Mouse (Mus musculus): ENCODE measurements around the gene Upb1. TPM values are rescaled to one million over a fixed set of nuclear protein-coding genes. Genes with fewer than 3 reads are reported as not detected.
A peak's percentile ranks its signal among the peaks of the same experiment; 100 is the strongest.
"Not testable (repeated sequence)": the region's sequence is repeated elsewhere in the genome, so short reads cannot be mapped to it uniquely, and the experiment has no call there.

Upb1 gene
- polyA plus RNA-seq, 1 experiment from 2014 or later, result 12.0 TPM

DNA sequence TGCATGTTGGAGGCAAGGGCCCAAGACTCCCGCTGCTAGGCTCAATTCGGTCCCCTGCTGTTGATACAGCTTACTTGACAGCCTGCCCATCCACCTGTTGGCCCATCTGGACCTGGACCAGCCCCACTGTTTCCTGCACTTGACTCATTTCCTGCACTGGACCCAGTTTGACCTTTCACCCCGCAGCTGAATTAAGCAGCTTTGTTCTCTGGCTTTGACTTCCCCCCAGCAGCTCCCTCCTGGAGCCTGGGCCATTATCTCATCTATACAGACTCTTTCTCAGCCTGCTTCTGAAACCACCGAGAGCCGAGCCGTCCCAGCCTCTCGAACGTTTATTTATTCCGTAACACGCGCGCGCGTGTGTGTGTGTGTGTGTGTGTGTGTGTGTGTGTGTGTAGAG is 3.9 kb upstream of the Upb1 start:
- Histone ChIP-seq H3K36me3 (no peaks in the 10 kb centered on the region), H3K4me2 (peak overlapping the region; percentile 39), H3K9ac (no peak overlapping the region), H3K27me3 (no peaks in the 10 kb centered on the region), H3K27ac (no peak overlapping the region), H3K4me3 (replicated peaks) (0 out of 2 replicates have a peak overlapping the region, but pooled peaks have one; percentile 15), H3K4me1 (replicated peaks) (peaks cover 8% of the 10 kb centered on the region; the same call in 1 of the 2 replicates), H3K9me3 (replicated peaks) (no peaks in the 10 kb centered on the region)
- WGBS (ENCODE audit: insufficient replicate concordance), result 13% methylated on average over 14 of the region's 14 CpGs
- DNase-seq (peak; percentile 15), ATAC-seq (ENCODE audit: low read depth) (peak; percentile 57; the same call in 1 of the 2 replicates)

DNA sequence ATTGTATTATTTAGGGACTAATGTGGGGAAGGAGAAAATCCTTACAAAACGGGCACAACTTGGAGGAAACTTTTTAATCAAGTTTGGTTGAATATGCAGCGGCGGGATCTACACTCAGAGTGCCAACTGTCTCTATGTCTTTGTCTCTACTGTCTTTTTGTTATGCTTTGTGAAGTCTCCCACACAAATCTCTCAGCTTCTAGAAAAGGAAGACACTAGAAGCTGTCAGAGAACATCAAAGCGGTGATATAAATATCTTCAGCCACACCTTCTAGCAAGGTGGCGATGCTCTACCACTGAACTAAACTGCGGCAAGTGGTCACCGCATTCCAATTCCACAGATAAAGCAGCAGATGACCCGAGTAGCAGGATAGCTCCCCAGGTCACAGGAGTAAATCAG is 5.0 kb downstream of the Upb1 start:
- Histone ChIP-seq H3K36me3 (no peaks in the 10 kb centered on the region), H3K4me2 (no peak overlapping the region), H3K27me3 (no peaks in the 10 kb centered on the region), H3K4me1 (replicated peaks) (peaks cover under 1% of the 10 kb centered on the region; the same call in 1 of the 2 replicates), H3K27ac (no peak overlapping the region), H3K4me3 (replicated peaks) (no peak overlapping the region), H3K9ac (no peak overlapping the region), H3K9me3 (replicated peaks) (no peaks in the 10 kb centered on the region)
- ATAC-seq (ENCODE audit: low read depth), result no peak
- DNase-seq, result no peak
- WGBS (ENCODE audit: insufficient replicate concordance), result 77% methylated on average over 8 of the region's 8 CpGs

DNA sequence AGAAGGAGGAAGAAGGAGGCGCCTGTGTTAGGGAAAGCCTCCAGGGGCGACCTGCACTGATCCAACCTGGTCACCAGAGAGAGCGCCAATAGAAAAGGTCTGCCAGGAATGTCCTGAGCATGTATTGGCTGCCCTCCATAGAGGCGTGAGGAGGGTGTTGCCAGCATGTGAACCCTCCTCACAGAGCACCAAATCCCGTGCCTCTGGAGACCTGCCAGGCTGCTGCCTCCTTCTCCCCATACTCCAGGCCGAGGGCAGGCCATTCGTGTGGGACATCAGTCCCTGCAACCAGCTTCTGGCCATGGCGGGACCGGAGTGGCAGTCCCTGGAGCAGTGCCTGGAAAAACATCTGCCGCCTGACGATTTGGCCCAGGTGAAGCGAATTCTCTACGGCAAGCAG is 5.8 kb downstream of the Upb1 start:
- no peak overlapping the region for H3K27ac ChIP-seq
- H3K9me3 ChIP-seq (replicated peaks), result no peaks in the 10 kb centered on the region
- H3K9ac ChIP-seq, result no peak overlapping the region
- peaks cover 5% of the 10 kb centered on the region; the same call in 1 of the 2 replicates for H3K4me1 ChIP-seq (replicated peaks)
- 58% methylated on average over 13 of the region's 13 CpGs for WGBS (ENCODE audit: insufficient replicate concordance)
- no peaks in the 10 kb centered on the region for H3K36me3 ChIP-seq
- peak; percentile 56 for ATAC-seq (ENCODE audit: low read depth)
- H3K4me3 ChIP-seq (replicated peaks), result 0 out of 2 replicates have a peak overlapping the region, but pooled peaks have one; percentile 17
- H3K27me3 ChIP-seq, result no peaks in the 10 kb centered on the region
- no peak overlapping the region for H3K4me2 ChIP-seq
- no peak for DNase-seq

DNA sequence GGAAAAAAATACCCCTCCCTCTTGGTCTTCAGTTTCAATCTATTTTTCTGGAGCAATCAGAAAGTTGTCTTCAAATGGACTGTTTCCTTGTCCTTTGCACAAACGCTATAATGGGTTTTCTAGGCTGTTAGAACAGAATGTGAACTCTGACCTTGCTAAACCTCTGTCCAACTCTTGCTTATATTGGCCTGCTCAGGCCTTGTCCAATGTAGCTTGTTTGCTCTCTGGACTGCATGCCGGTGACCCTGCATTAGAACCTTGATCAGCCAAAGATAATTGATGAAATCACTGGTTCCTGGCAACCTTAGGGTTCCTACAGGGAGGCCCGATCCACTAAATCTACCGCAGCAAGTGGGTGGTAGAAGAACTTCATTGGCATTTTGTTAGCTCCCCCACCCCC is 6.8 kb downstream of the Upb1 start:
- Histone ChIP-seq H3K27me3 (no peaks in the 10 kb centered on the region), H3K9me3 (replicated peaks) (no peaks in the 10 kb centered on the region), H3K36me3 (no peaks in the 10 kb centered on the region), H3K4me1 (replicated peaks) (peaks cover 7% of the 10 kb centered on the region; the same call in 1 of the 2 replicates), H3K4me2 (no peak overlapping the region), H3K4me3 (replicated peaks) (no peak overlapping the region), H3K27ac (peak overlapping the region; percentile 39; the same call in 1 of the 2 replicates), H3K9ac (no peak overlapping the region)
- DNase-seq (no peak), ATAC-seq (ENCODE audit: low read depth) (peak; percentile 40)
- WGBS (ENCODE audit: insufficient replicate concordance), result 67% methylated on average over 4 of the region's 4 CpGs

DNA sequence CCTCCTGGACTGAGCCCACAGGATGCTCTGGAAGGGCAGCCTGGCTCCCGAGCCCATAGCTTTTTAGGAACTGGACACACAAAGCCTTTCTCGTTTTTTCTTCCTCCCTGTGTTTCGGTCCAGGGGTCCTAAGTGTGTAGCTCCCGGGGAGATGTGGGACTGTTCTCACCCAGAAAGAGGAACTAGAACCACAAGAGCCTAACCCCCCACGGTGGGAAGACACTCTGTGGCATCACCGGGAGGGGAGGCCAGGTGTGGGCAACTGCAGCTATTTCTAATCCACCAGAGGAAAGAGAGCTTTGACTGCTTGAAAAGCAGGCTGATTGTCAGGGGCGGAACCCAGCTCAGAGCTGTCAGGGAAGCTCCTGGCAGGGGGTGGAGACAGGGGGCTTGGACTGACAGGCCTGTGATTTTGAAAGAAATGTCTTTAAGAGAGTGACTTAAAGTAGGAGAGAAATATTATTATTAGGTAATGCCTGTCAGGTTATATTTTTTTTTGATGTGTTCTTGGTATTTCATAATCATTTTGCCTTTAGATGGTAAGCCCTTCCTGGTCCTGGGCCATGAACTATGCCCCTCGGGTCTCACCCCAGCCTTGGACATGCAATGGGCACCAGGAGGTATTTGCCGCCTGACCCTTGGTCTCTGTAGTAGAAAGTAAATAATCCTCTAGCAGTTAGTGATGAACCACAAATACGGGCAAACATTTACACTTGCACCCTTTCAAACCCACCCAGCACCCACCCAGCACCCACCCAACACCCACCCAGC is 10.6 kb downstream of the Upb1 start:
- 18% methylated on average over 10 of the region's 10 CpGs for WGBS (ENCODE audit: insufficient replicate concordance)
- H3K27ac ChIP-seq, result peak overlapping the region; percentile 77
- not testable (repeated sequence) for H3K4me3 ChIP-seq (replicated peaks); H3K36me3 ChIP-seq; H3K27me3 ChIP-seq; H3K9ac ChIP-seq; H3K4me2 ChIP-seq; DNase-seq; H3K9me3 ChIP-seq (replicated peaks)
- ATAC-seq (ENCODE audit: low read depth), result peak; percentile 78
- H3K4me1 ChIP-seq (replicated peaks), result peaks cover 11% of the 10 kb centered on the region; the same call in 1 of the 2 replicates

DNA sequence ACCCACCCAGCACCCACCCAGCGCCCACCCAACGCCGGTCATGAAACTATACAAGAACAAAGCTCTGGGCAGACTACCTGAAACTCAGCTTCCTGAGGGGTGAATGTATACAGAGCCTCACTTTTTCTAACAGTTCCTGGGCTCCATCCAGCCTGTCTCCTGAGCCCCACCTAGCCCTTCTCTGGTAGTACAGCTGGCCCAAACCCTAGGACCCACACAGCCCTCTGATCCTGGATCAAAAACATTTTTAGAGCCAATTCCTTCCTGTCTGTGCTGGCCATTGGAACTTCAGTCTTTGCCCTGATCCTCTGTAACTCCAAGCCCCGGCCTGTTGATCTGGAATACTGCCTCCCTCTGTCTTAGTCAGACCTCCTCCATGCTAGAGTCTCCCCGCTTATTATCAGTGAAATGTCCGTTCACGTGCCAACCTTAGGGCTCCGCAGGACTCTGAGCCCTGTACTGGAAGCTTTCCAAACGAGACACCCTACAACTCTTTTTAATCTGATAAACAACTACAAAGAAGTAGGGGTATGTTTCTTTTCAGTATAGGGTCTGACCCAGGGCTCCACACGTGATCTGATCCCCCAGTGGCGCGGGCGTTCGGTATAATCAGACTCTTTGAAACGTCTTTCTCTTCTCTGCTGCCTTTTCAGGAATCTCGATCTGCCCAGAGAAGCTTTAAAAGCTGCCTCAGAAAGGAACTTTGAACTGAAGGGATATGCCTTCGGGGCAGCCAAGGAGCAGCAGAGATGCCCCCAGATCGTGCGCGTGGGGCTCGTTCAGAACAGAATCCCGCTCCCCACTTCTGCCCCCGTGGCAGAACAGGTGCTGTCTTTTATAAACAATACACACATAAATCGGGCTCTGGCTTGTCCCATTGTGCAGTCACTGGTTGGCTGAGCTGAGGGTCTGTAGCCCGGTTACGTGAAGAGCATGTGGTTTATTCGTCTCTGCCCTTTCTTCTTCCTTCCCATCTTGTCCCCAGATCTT is 11.5 kb downstream of the Upb1 start:
- DNase-seq, result no peak
- Histone ChIP-seq H3K9ac (no peak overlapping the region), H3K36me3 (no peaks in the 10 kb centered on the region), H3K4me1 (replicated peaks) (peaks cover 11% of the 10 kb centered on the region; the same call in 1 of the 2 replicates), H3K27ac (peak overlapping the region; percentile 77), H3K27me3 (no peaks in the 10 kb centered on the region), H3K9me3 (replicated peaks) (no peaks in the 10 kb centered on the region), H3K4me2 (no peak overlapping the region), H3K4me3 (replicated peaks) (no peak overlapping the region)
- 74% methylated on average over 27 of the region's 27 CpGs for WGBS (ENCODE audit: insufficient replicate concordance)
- ATAC-seq (ENCODE audit: low read depth), result peak; percentile 58

DNA sequence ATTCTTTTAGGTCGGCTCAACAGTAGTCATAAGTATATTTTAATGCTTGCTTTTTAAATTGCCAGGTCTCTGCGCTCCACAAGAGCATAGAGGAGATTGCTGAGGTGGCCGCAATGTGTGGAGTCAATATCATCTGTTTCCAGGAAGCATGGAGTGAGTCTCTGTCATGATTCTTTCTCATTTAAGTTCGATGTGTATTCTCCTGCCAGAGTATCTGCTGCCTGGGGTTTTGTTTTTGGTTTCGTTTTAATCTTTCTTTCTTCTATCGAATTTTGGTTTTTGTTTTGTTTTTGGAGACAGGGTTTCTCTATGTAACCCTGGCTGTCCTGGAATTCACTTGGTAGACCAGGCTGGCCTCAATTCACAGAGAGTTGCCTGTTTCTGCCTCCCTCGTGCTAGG is 14.0 kb downstream of the Upb1 start:
- ATAC-seq (ENCODE audit: low read depth), result no peak
- Histone ChIP-seq H3K9ac (no peak overlapping the region), H3K36me3 (no peaks in the 10 kb centered on the region), H3K27ac (no peak overlapping the region), H3K27me3 (no peaks in the 10 kb centered on the region), H3K4me3 (replicated peaks) (no peak overlapping the region), H3K4me1 (replicated peaks) (peaks cover 11% of the 10 kb centered on the region; the same call in 1 of the 2 replicates), H3K9me3 (replicated peaks) (no peaks in the 10 kb centered on the region), H3K4me2 (no peak overlapping the region)
- no peak for DNase-seq
- whole genome bisulfite sequencing (ENCODE audit: insufficient replicate concordance), result 66% methylated on average over 7 of the region's 7 CpGs

DNA sequence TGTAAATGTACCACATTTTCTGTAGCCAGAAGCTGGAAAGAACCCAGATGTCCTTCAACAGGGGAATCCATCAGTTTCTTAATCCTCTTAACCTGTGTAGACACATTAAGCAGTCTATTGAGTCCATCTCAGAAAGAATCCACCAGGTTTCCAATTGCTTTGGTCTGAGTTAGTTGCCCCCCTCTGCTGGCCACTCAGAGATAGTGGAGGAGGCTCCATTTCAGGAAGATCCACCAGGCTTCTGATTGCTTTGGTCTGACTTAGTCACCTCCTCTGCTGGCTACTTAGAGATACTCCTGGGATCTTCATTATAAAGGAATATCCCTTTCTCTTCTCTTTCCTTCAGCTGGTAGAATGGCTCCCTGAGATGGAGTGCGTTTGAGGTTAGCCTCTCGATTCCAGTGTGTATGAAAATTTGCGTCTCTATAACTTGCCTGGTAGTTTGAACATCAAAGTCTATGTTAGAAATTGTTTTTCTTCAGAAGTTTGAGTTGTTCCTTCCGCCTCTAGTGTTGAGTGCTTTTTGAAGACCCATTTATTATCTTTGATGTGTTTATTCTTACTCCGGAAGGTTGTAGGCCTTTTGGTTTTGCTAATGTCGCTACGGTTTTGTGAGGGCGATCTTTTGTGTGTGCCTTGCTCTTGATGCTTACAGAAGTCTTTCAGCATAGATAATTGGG is 16.6 kb downstream of the Upb1 start:
- H3K27me3 ChIP-seq, result no peaks in the 10 kb centered on the region
- 82% methylated on average over 8 of the region's 8 CpGs for WGBS (ENCODE audit: insufficient replicate concordance)
- no peaks in the 10 kb centered on the region for H3K36me3 ChIP-seq
- H3K4me2 ChIP-seq, result no peak overlapping the region
- H3K4me1 ChIP-seq (replicated peaks), result 0 out of 2 replicates have a peak, but pooled peaks cover 6% of the 10 kb centered on the region
- H3K9me3 ChIP-seq (replicated peaks), result no peaks in the 10 kb centered on the region
- no peak overlapping the region for H3K27ac ChIP-seq
- H3K4me3 ChIP-seq (replicated peaks), result no peak overlapping the region
- ATAC-seq (ENCODE audit: low read depth), result no peak
- DNase-seq, result no peak
- no peak overlapping the region for H3K9ac ChIP-seq

DNA sequence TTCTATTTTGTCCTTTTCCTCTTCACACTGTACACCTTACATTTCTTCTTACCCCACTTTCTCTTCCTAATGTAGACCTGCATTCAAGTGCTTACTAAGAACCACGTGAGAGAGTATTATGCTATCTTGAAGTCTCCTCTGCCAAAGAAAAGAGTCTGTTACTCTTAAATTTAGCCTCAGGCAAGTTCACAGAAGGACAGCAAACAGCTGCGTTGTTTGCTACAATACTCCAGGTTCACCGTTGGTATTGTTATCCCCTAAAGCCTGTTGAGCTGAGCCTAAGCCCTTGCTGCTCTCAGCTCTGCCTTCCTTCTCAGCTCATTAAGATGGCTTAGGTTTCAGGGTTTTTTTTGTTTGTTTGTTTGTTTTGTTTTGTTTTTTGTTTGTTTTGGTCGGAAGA is 17.8 kb downstream of the Upb1 start:
- WGBS (ENCODE audit: insufficient replicate concordance), result 67% methylated on average over 4 of the region's 4 CpGs

DNA sequence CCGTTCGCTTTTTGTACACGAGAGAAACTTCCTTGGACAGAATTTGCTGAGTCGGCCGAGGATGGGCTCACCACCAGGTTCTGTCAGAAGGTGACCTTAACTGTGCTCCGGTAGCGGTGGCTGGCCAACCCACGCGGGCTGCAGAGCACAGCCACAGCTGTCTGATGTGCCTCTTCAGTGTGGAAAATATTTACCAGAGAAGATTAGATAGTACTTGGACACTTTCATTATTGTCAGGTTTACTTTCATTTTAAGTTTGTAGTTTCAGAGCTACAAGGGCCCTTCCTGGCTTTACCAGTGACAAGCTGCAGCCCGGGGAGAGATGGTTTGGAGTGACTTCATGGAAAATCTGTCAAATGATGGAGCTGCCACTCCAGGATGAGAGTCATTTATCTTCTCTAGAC is 23.6 kb downstream of the Upb1 start:
- H3K9me3 ChIP-seq (replicated peaks), result no peaks in the 10 kb centered on the region
- 0 out of 2 replicates have a peak, but pooled peaks cover 5% of the 10 kb centered on the region for H3K4me1 ChIP-seq (replicated peaks)
- ATAC-seq (ENCODE audit: low read depth), result no peak
- H3K36me3 ChIP-seq, result no peaks in the 10 kb centered on the region
- no peak overlapping the region for H3K27ac ChIP-seq
- no peak overlapping the region for H3K4me3 ChIP-seq (replicated peaks)
- no peaks in the 10 kb centered on the region for H3K27me3 ChIP-seq
- H3K4me2 ChIP-seq, result 0 out of 2 replicates have a peak overlapping the region, but pooled peaks have one; percentile 10
- DNase-seq, result no peak
- 61% methylated on average over 10 of the region's 10 CpGs for WGBS (ENCODE audit: insufficient replicate concordance)
- H3K9ac ChIP-seq, result no peak overlapping the region

More for the DNA sequence above, 17.8 kb downstream of the Upb1 start:
- no peaks in the 10 kb centered on the region for H3K4me1 ChIP-seq (replicated peaks)
- no peak overlapping the region for H3K4me3 ChIP-seq (replicated peaks)
- no peak overlapping the region for H3K27ac ChIP-seq
- no peaks in the 10 kb centered on the region for H3K36me3 ChIP-seq
- H3K9me3 ChIP-seq (replicated peaks), result no peaks in the 10 kb centered on the region
- no peaks in the 10 kb centered on the region for H3K27me3 ChIP-seq
- no peak overlapping the region for H3K4me2 ChIP-seq
- ATAC-seq (ENCODE audit: low read depth) (no peak), DNase-seq (no peak)
- no peak overlapping the region for H3K9ac ChIP-seq
